Mouse (Mus musculus): ENCODE measurements around the gene Rsph1. TPM values are rescaled to one million over a fixed set of nuclear protein-coding genes. Genes with fewer than 3 reads are reported as not detected.
"Not testable (repeated sequence)": the region's sequence is repeated elsewhere in the genome, so short reads cannot be mapped to it uniquely, and the experiment has no call there.

Gene Rsph1
- total RNA-seq, 1 experiment from 2014 or later: not detected

DNA sequence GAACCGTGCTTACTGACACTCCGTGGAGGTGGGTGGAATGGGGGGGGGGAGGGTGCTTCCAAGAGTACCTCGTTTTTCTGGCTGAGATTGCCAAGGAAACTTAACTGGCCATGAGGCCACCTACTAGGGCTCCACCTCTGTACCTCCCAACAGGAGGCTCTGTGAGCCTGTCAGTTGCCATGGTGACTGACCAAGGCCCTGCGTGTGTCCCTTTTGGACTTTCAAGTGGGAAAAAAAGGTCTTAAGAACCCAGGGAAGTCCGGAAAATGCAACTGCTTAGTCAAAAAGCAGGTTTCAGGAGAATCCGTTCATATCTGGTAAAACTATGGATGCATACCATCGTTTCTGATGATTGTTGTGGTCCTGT, 5.5 kb upstream of the Rsph1 start:
- no peak for ATAC-seq (replicated peaks; ENCODE audit: insufficient number of reproducible peaks, low FRiP score, low TSS enrichment, poor library complexity, severe bottlenecking)

DNA sequence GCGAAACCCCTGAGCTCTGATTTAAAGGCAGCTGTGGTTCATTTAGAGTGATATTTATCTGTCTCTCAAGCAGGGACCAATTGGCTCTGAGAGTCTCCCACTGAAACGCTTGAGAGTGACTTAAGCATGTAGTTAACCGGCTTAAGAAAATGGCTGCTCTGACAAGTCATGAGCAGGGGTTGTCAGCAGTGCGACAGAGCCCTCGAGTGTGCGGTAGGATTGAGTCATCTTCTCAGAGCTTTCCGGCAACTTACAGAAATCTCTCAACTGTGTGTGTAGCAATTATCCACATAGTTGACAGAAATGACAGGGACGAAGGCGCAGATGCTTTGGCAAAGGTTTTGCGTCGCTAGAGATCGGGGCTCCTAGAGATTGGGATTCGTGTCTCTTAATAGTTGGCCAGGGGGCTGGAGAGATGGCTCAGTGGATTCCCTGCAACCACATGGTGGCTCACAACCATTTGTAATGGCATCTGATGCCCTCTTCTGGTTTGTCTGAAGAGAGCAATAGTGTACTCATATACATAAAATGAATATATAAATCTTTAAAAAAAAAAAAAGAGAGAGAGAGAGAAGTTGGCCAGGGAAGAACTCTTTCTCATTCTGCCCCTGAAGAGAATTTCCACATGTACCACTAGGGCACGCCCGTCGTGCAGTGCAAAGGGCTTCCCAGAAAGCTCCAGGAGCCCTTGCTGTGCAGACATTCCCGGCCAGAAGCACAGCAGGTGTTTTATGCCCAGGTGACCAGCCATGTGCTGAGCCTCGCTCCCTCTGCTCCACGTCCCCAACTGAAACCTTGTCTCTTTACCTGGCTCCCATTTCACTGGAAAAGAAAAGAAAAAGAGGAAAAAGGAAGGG, 4.9 kb upstream of the Rsph1 start:
- ATAC-seq (replicated peaks; ENCODE audit: insufficient number of reproducible peaks, low FRiP score, low TSS enrichment, poor library complexity, severe bottlenecking): no peak

DNA sequence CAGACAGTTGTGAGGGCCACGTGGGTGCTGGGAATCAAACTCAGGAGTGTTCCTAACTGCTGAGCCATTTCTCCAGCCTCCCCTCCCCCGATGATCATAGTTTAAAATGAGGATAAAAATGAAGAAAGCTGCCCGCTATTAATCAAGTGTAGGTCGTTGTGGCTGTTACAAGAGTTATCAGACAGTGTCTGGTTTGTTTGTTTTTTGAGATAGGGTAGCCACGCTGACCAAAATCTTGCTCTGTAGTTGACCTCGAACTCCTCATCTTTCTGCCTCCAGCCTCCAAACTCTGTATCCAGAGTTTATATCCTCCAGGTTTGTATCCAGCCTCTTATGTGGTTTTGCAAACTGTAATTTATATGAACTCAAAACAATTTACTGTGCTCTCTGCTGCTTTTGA, 3.1 kb upstream of the Rsph1 start:
- no peak for ATAC-seq (replicated peaks; ENCODE audit: insufficient number of reproducible peaks, low FRiP score, low TSS enrichment, poor library complexity, severe bottlenecking)

DNA sequence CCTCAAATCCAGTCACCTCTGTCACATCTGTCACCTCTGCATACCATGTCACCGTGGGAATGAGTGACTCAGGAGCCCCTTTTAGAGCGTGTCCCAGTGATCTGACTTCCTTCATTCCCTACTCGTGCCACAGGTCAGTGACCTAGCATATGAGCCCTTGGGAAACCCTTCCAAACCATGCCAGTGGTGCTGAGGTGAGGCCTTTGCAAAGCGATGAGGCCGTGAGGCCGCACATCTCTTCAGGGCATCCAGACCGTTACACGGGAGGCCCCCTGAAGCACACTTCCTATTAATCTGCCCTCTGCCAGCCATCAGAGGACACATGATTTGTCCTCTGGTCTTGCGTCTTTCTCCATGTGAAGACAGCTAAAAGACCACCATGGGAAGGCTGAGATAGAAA, 2.4 kb upstream of the Rsph1 start:
- no peak for ATAC-seq (replicated peaks; ENCODE audit: insufficient number of reproducible peaks, low FRiP score, low TSS enrichment, poor library complexity, severe bottlenecking)

DNA sequence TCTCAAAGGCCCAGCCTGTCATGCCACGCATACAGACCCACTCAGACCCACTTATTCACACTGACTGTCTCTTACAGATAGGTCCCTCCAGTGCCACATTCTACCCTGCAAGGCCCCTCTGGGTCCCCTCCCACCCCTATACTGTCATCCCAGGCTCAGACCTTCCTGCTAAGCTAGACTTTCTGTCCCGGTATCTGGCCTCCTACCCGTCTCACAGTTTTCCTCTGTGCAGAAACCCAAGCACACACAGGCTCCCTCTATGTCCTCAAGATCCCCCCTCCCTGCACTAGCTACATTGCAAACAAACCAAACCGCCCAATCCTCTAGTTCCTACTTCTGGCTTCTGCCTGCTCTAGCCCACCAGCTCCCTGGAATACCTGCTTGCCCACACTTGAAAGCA, 748 bp upstream of the Rsph1 start:
- ATAC-seq (replicated peaks; ENCODE audit: insufficient number of reproducible peaks, low FRiP score, low TSS enrichment, poor library complexity, severe bottlenecking): no peak

DNA sequence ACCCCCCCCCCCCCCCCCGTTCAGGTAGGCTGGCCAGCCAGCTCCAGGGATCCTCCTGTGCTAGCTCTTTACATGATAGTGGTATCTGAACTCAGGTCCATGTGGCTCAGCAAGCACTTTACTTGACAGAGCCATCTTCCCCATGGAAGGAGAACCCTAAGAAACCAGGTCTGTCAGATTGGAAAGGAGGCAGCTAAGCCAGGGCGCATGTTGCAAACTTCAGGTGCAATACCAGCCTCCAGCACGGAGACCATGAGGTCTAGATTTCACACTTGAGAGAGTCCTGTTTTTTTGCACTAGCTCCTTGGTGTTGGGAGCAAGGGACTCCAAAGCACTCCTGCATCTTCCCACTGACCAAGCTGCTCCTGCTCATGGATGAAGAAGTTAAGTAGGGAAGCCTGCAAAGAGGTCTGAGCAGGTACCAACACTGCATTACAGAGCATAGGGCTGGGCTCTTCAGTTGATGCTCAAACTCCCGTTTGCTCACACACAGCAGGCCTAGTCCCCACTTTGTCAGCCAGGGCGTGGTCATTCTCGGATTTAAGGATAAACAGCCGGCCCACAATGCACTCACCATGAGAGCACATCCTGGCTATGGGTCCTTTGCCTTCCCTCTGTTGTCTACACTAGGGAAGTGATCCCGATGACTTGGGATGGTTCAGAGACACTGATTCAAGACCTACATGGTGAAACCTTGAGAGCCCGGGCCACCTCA, 819 bp downstream of the Rsph1 start:
- no peak for ATAC-seq (replicated peaks; ENCODE audit: insufficient number of reproducible peaks, low FRiP score, low TSS enrichment, poor library complexity, severe bottlenecking)

DNA sequence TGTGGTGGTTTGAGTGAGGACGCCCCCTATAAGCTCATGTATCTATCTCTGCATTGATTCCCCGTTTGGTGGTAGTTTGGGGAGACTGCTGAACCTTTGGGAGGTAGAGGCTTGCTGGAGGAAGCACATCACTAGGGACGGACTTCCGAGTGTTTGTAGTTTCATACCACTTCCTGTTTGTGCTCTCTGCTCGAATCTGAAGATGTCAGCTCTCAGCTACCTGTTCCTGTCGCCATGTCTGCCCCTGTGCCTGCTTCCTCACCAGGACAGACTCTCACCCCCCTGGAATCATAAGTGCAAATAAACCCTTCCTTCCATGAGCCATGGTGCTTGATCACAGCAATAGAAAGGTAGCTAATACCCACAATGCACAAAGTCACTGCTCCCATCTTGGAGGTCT, 2.0 kb downstream of the Rsph1 start:
- ATAC-seq (replicated peaks; ENCODE audit: insufficient number of reproducible peaks, low FRiP score, low TSS enrichment, poor library complexity, severe bottlenecking): no peak

DNA sequence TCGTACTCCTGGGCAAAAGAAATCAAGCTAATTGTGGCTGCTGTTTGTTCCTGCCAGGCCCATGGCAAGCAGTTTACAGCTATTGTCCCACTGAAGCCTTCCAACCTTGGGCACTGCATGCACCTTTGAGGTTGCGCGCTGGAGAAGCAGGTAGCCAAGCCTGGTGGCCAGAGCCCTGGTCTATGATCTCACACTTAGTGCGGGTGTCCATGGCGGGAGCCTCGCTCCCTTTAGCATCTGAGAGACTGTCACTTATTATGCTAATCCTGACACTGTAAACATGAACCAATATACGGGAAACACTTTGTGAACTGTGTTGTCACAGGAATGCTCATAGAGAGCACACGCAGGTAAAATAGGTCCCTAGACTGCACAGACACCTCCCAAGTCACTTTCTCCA, 3.6 kb downstream of the Rsph1 start:
- ATAC-seq (replicated peaks; ENCODE audit: insufficient number of reproducible peaks, low FRiP score, low TSS enrichment, poor library complexity, severe bottlenecking): no peak

DNA sequence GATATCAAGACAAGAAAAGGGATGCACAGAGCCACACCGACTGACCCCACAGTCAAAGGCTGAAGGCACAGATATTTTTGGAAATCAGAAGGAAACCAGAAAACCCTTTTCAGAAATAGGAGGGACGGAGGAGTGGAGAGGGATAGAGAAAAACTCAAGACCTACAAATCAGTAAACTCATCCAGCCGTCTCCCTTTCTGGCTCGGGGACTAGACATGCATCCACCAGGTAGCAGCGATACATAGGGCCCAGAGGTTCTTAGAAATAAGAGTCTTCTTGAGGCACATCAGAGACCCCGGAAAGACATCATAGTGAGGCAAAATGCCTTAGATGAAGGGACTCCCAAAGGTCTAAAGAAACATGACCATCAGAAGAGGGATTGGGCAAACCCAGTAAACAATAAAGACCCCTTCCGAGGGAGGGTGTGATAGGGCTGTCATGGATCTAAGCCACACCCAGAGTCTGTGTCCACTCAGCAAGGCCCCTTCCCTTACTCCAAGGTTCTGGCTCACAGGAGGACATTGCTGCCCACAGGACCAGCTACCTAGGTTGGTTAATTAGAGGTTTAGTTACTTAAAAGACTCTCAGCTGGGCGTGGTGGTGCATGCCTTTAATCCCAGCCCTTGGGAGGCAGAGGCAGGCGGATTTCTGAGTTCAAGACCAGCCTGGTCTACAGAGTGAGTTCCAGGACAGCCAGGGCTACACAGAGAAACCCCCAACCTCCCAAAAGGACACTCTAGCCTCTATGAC, 4.6 kb downstream of the Rsph1 start:
- ATAC-seq (replicated peaks; ENCODE audit: insufficient number of reproducible peaks, low FRiP score, low TSS enrichment, poor library complexity, severe bottlenecking): no peak

DNA sequence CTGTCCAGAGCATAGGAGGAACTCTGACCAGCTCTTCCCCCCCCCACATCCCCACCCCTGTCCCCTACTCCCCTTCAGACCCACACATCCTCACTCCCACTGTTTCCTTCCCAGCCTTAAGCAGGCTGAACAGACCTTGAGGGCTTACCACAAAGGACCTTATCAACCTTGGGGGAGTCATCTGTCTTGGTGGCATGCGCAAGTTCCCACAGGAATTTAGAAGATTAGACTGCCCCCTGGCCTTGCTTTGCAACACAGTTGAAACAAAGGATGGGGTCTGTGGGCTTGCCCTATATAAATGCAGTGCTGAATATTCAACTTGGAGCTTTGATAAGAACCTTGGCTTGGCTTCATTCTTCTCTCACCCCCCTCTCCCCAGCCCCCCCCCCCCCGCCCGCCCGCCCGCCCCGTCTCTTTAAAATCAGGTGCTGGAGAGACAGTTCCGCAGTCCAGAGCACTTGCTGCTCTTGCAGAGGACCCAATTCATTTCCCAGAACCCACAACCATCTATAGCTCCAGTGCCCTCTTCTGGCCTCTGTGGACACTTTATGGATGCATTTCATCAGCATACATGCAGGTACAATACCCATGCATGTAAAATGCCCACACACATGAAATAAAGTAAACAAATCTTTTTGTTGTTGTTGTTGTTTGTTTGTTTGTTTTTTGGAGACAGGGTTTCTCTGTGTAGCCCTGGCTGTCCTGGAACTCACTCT, 5.9 kb downstream of the Rsph1 start:
- no peak for ATAC-seq (replicated peaks; ENCODE audit: insufficient number of reproducible peaks, low FRiP score, low TSS enrichment, poor library complexity, severe bottlenecking)

DNA sequence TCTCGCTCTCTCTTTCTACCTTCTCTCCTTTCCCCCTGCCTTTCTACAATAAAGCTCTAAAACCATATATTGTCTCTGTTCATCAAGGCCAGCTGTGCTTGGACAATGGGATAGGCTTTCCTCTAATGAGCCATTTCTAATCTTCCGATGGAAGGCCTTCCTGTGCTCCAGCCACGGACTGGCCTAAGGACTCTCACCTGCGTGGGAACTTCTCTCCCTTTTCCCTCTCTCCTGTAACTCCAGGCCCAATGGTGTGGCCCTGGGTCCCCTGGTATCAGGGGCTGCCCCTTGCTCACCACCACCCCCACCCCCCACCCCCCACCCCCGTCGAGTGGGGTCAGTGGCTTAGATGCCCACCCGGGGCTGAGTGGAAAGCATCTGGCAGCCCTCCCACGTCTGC, 6.4 kb downstream of the Rsph1 start:
- not testable (repeated sequence) for ATAC-seq (replicated peaks; ENCODE audit: insufficient number of reproducible peaks, low FRiP score, low TSS enrichment, poor library complexity, severe bottlenecking)

DNA sequence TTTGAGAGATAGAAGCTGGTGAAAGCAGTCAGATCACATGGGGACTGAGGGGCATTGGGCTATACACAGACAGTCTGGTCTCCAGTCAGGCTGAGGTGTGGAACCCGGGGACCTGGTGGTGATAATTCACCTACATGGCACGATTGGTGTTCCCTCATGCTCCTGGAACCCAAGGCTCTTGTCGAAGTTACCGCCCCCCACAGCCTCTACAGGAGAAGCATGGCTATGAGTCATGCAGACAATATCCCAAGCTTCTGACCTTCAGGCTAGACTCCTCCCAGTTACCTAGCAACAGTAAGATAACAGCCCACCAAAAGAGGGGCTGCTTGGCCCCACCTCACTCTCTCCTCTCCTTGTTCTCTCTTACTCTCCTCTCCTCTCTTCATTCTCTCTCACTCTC, 6.9 kb downstream of the Rsph1 start:
- ATAC-seq (replicated peaks; ENCODE audit: insufficient number of reproducible peaks, low FRiP score, low TSS enrichment, poor library complexity, severe bottlenecking): no peak

DNA sequence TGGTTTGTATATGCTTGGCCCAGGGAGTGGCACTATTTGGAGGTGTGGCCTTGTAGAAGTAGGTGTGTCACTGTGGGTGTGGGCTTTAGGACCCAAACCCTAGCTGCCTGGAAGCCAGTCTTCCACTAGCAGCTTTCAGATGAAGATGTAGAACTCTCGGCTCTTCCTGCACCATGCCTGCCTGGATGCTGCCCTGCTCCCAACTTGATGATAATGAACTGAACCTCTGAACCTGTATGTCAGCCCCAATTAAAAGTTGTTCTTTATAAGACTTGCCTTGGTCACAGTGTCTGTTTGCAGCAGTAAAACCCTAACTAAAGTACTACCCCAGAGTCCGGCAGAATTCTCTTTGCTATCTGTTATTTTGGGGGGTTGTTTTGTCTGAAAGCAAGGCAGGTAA, 7.4 kb downstream of the Rsph1 start:
- ATAC-seq (replicated peaks; ENCODE audit: insufficient number of reproducible peaks, low FRiP score, low TSS enrichment, poor library complexity, severe bottlenecking): no peak

DNA sequence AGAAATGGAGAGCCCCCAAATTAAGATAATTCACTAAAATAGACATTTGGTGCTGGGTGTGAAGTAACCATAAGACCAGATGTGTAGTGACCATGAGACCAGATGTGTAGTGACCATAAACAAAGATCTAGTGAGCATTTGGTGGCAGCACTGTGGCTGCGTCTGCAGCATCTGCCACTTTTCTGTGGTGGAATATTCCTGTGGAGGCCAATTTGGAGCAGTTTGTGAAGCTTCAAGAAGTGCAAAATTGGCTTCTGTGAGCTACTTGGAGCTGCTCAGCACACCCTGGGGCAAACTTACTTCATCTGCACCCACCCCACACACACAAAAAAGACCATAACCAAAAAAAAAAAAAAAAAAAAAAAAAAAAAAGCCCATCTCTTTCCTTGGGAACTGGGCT, 9.2 kb downstream of the Rsph1 start:
- no peak for ATAC-seq (replicated peaks; ENCODE audit: insufficient number of reproducible peaks, low FRiP score, low TSS enrichment, poor library complexity, severe bottlenecking)

DNA sequence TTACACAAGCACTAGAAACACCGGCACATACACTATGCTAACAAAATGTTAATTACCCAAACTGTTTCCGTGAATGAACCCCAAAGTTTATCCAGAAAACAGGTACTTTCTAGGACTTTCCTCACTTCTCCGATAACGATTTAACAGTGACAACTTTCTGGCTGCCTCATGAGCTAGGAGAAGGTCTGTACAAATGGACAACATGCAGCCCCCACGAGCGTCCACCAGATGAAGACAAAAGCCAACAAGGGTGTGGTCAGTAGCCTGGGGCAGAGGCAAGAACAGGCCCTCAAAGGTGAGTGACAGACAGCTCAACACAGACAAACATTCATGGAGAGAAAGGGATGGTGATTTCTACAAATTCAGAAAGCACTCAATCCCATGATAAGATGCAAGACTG, 9.6 kb downstream of the Rsph1 start:
- ATAC-seq (replicated peaks; ENCODE audit: insufficient number of reproducible peaks, low FRiP score, low TSS enrichment, poor library complexity, severe bottlenecking): no peak

DNA sequence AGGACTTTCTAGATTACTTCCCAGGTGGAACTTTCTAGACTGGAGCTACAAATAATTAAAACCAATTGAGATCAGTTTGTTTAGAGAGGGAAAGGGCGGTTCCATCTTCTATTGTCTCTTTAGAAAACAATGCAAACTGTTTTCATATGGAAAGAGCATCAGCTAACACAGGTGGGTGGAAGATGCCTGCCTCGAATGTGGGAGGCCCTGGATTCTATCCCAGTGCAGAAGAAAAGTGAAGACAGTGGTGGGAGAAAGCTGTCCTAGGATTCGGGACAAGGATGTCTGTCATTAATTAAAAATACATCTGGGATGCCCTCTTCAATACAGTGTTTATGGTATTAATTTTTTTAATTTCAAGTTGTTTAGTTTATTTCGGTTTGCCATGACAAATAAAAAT, 10.0 kb downstream of the Rsph1 start:
- no peak for ATAC-seq (replicated peaks; ENCODE audit: insufficient number of reproducible peaks, low FRiP score, low TSS enrichment, poor library complexity, severe bottlenecking)

DNA sequence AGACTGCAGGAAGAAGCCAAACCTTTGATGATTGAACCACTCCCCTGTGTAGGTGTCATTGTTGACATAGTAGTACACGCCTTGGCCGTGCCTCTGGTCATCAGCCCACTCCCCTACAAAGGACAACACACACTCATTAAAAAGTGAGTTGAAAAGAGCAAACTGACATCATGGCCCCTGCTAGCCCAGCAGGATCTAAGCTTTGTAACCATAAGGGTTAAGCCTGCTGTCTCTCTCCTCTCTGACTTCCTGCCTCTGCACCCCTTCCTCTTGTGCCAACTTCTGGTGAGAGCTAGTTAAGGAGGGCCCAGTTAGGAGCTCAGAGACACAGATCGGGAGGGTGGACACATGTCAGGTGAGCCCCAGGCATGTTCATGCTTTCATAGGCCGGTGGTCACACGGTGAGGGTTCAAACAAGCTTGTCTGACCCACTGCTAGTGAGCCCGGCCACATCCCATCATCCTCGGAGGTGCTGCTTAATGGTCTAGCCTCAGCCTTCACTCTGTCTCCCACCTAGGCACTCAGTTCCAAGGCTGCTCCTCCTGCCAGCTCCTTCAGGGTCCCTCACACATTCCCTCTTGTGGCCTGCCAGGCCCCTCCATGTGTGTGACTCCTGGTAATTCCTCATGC, 10.7 kb downstream of the Rsph1 start:
- no peak for ATAC-seq (replicated peaks; ENCODE audit: insufficient number of reproducible peaks, low FRiP score, low TSS enrichment, poor library complexity, severe bottlenecking)

DNA sequence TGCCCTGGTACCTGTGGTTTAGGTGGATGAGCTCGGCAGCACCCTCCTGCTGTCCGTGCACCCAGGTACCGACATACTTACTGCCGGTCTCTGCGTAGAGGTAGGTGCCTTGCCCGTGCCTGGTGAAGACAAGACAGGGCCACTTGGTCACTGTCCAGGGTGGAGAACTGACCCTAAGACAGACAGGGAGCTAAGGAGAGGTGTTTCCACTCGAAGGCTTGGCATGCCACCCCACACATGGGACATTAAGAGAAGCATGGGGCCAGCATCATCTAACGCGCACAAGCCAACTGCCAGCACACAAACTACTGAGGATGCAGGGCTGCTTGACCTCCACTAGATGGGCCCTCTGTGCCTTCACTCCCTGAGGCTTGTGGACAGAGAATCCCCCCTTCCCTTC, 11.4 kb downstream of the Rsph1 start:
- no peak for ATAC-seq (replicated peaks; ENCODE audit: insufficient number of reproducible peaks, low FRiP score, low TSS enrichment, poor library complexity, severe bottlenecking)

DNA sequence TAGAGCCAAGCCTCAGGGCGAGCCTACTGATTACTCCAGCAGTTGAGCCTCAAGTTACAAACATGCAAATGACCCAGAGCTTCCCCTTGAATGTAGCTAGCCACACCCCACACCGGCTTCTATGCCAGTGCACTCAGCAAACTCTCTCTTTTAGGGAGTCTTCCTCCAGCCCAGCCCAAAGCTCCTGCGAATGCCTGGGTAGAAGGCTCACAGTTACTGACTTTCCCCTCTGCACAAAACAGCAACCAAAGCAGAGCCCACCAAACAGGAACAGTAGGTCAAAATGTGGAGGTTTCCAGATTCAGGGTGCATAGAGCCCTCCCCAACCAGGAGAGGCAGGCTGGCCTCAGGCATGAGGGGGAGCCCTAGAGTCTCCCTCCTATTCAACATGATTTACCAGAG, 12.0 kb downstream of the Rsph1 start:
- ATAC-seq (replicated peaks; ENCODE audit: insufficient number of reproducible peaks, low FRiP score, low TSS enrichment, poor library complexity, severe bottlenecking): peak; percentile 79; the same call in 1 of the 2 replicates

Measured in monocyte, adult 5-6 weeks (primary cell).